ENCODE assay signal across 8 mouse cellular contexts in genomic region chrX:94431548-94432375, GRCm38 (mm10).
DNase-seq lines count a peak whose midpoint lies in the region; ATAC-seq and TF ChIP-seq lines count a peak whose summit lies in the region.

No protein-coding gene starts in this region.

- H3K4me2 ChIP-seq in heart, embryonic 11.5 days, result no peak overlapping the region
- H3K4me2 ChIP-seq in hindbrain, embryonic 12.5 days (replicated peaks), result no peak overlapping the region

- peak; percentile 63 for TF ChIP-seq CTCF in heart, adult 2 months (IDR thresholded peaks at IDR 0.05)
- TF ChIP-seq CTCF in E14TG2a.4 (conservative IDR thresholded peaks at IDR 0.05; ENCODE audit: low read length), result peak; percentile 14

- no peaks in the 10 kb centered on the region for H3K27me3 ChIP-seq in heart, adult 2 months (ENCODE audit: control insufficient read depth, insufficient read depth, low read length)
- 0 out of 2 replicates have a peak, but pooled peaks cover 4% of the 10 kb centered on the region for H3K27me3 ChIP-seq in heart, embryonic 11.5 days (ENCODE audit: control insufficient read depth, insufficient read depth, low read length)
- no peaks in the 10 kb centered on the region for H3K27me3 ChIP-seq in E14TG2a.4 (ENCODE audit: insufficient read depth, low read length)
- peaks cover 25% of the 10 kb centered on the region for H3K27me3 ChIP-seq in hindbrain, embryonic 12.5 days

- WGBS in heart, adult 2 months, result 44% methylated on average over 9 of the region's 9 CpGs
- whole genome bisulfite sequencing in heart, embryonic 11.5 days (ENCODE audit: insufficient replicate concordance), result 45% methylated on average over 9 of the region's 9 CpGs
- WGBS in hindbrain, embryonic 12.5 days, result 49% methylated on average over 9 of the region's 9 CpGs

- H3K9me3 ChIP-seq in heart, embryonic 11.5 days (replicated peaks; ENCODE audit: control insufficient read depth, low read length), result no peaks in the 10 kb centered on the region
- H3K9me3 ChIP-seq in E14TG2a.4 (ENCODE audit: low read length), result no peaks in the 10 kb centered on the region
- H3K9me3 ChIP-seq in hindbrain, embryonic 12.5 days (replicated peaks), result no peaks in the 10 kb centered on the region

- no peaks in the 10 kb centered on the region for H3K79me2 ChIP-seq in heart, adult 2 months (replicated peaks; ENCODE audit: control insufficient read depth, insufficient read depth, low read length)

- TF ChIP-seq POLR2A in heart, adult 2 months (IDR thresholded peaks at IDR 0.05; ENCODE audit: insufficient read depth, low read depth, low read length), result no peak

- no peak for TF ChIP-seq EP300 in heart, adult 2 months (IDR thresholded peaks at IDR 0.05; ENCODE audit: insufficient read depth, low read depth, low read length)

- no peak overlapping the region for H3K4me3 ChIP-seq in heart, adult 2 months
- H3K4me3 ChIP-seq in heart, embryonic 11.5 days (ENCODE audit: low read depth, low read length), result no peak overlapping the region
- H3K4me3 ChIP-seq in E14TG2a.4 (replicated peaks; ENCODE audit: low read length), result no peak overlapping the region
- no peak overlapping the region for H3K4me3 ChIP-seq in hindbrain, embryonic 12.5 days

- H3K36me3 ChIP-seq in heart, adult 2 months (ENCODE audit: control insufficient read depth, insufficient read depth, low read length), result no peaks in the 10 kb centered on the region
- H3K36me3 ChIP-seq in heart, embryonic 11.5 days (ENCODE audit: control insufficient read depth, insufficient read depth, low read length), result no peaks in the 10 kb centered on the region
- H3K36me3 ChIP-seq in E14TG2a.4 (ENCODE audit: insufficient read depth, low read length), result no peaks in the 10 kb centered on the region
- no peaks in the 10 kb centered on the region for H3K36me3 ChIP-seq in hindbrain, embryonic 12.5 days

- no peak overlapping the region for H3K9ac ChIP-seq in heart, adult 2 months (ENCODE audit: low read depth, low read length)
- no peak overlapping the region for H3K9ac ChIP-seq in heart, embryonic 11.5 days (ENCODE audit: low read depth, low read length)
- H3K9ac ChIP-seq in hindbrain, embryonic 12.5 days, result no peak overlapping the region

- no peak for ATAC-seq in heart, embryonic 11.5 days (replicated peaks; ENCODE audit: insufficient number of reproducible peaks, low FRiP score, low TSS enrichment)
- peak; percentile 56; the same call in 1 of the 2 replicates for ATAC-seq in hindbrain, embryonic 12.5 days (ENCODE audit: low FRiP score)

- no peak overlapping the region for H3K27ac ChIP-seq in heart, adult 2 months
- no peak overlapping the region for H3K27ac ChIP-seq in heart, embryonic 11.5 days (ENCODE audit: low read depth, low read length)
- H3K27ac ChIP-seq in hindbrain, embryonic 12.5 days, result no peak overlapping the region

- intact Hi-C loops in heart, adult 2 months (cut with DNase I), result loop anchor here (5.0 kb wide), 1 partner anchor 116 kb away; no protein-coding TSS in a partner anchor
- intact Hi-C loops in left cerebral cortex, postnatal 4 days (cut with DNase I), result loop anchor here (5.0 to 10.0 kb wide), 2 partner anchors 116 to 203 kb away; partner anchors contain the start of gene Gspt2

- no peaks in the 10 kb centered on the region for H3K4me1 ChIP-seq in heart, adult 2 months (ENCODE audit: control insufficient read depth, insufficient read depth, low read length)
- no peaks in the 10 kb centered on the region for H3K4me1 ChIP-seq in heart, embryonic 11.5 days (ENCODE audit: control insufficient read depth, insufficient read depth, low read length)
- no peaks in the 10 kb centered on the region for H3K4me1 ChIP-seq in E14TG2a.4 (replicated peaks; ENCODE audit: low read depth, low read length)
- H3K4me1 ChIP-seq in hindbrain, embryonic 12.5 days, result no peaks in the 10 kb centered on the region

- DNase-seq in heart, adult 2 months, result no peak
- peak; percentile 30 for DNase-seq in brain, embryonic 18.5 days (ENCODE audit: low read depth, low spot score)
- peak; percentile 6 for DNase-seq in left cerebral cortex, postnatal 4 days
- DNase-seq in right cerebral cortex, postnatal 25 days, result peak; percentile 5
- DNase-seq in urinary bladder, postnatal 4 days (ENCODE audit: low spot score in 2 of 2), result no peak

Comparison
In these comparisons a context has a peak if more than half of its experiments do, and no peak if none do; other contexts are left out.
1. DNase-seq: peak in brain, embryonic 18.5 days (single experiment), left cerebral cortex, postnatal 4 days (single experiment) and right cerebral cortex, postnatal 25 days (single experiment); none in heart, adult 2 months (0 of 2) and urinary bladder, postnatal 4 days (0 of 2).